Comparison of ENCODE assay signal across 10 mouse cellular contexts in genomic region chr10:79638486-79639204, GRCm38 (mm10). TPM values are rescaled to one million over a fixed set of nuclear protein-coding genes. Genes with fewer than 3 reads are reported as not detected.
DNase-seq lines count a peak whose midpoint lies in the region; ATAC-seq and TF ChIP-seq lines count a peak whose summit lies in the region.
"Had no signal": no experiment of that assay in that cellular context is flagged by ENCODE, and none has a peak within 500 bp of the region (broad histone marks: within the 10 kb centered on the region; RNA-seq: fewer than 3 reads in every experiment).

No protein-coding gene starts in this region.

- peak overlapping the region; percentile 98 for H3K4me2 ChIP-seq in kidney, postnatal 0 days (ENCODE audit: low read length)
- H3K4me2 ChIP-seq in hindbrain, embryonic 15.5 days: peak overlapping the region; percentile 93

- no peak for TF ChIP-seq CTCF in kidney, postnatal 0 days (IDR thresholded peaks at IDR 0.05; ENCODE audit: low read depth)
- TF ChIP-seq CTCF in cerebellum, adult 2 months (IDR thresholded peaks at IDR 0.05; ENCODE audit: borderline replicate concordance, insufficient read depth, low read depth, low read length): no peak

- DNase-seq in kidney, postnatal 0 days (ENCODE audit: low spot score): peak; percentile 68
- DNase-seq in kidney, adult 9 months: no peak
- DNase-seq in cerebellum, adult 2 months: peak; percentile 66 to 75
- DNase-seq in gastrocnemius, adult 18-20 months (ENCODE audit: low spot score): peak; percentile 67
- DNase-seq in lung, postnatal 10 days: peak; percentile 63
- peak; percentile 39 for DNase-seq in right cerebral cortex, postnatal 4 days

- H3K27me3 ChIP-seq in kidney, postnatal 0 days (ENCODE audit: insufficient read depth, low read length): no peaks in the 10 kb centered on the region
- H3K27me3 ChIP-seq in cerebellum, adult 2 months (ENCODE audit: control insufficient read depth, insufficient read depth, low read length): no peaks in the 10 kb centered on the region
- H3K27me3 ChIP-seq in hindbrain, embryonic 15.5 days: no peaks in the 10 kb centered on the region

- H3K4me3 ChIP-seq in kidney, postnatal 0 days (replicated peaks; ENCODE audit: low read depth, low read length): 0 out of 2 replicates have a peak overlapping the region, but pooled peaks have one; percentile 14
- peak overlapping the region; percentile 81 for H3K4me3 ChIP-seq in cerebellum, adult 2 months (replicated peaks; ENCODE audit: insufficient read depth, low read depth, low read length)
- peak overlapping the region; percentile 76; the same call in 1 of the 2 replicates for H3K4me3 ChIP-seq in hindbrain, embryonic 15.5 days

- no peak for ATAC-seq in kidney, postnatal 0 days (replicated peaks; ENCODE audit: low FRiP score, low read depth)
- ATAC-seq in hindbrain, embryonic 15.5 days (ENCODE audit: low FRiP score, low read depth): peak; percentile 23; the same call in 1 of the 2 replicates
- ATAC-seq in megakaryocyte progenitor cell, adult 5-6 weeks (replicated peaks; ENCODE audit: poor library complexity): no peak

- 0 out of 2 replicates have a peak overlapping the region, but pooled peaks have one; percentile 8 for H3K9ac ChIP-seq in kidney, postnatal 0 days (ENCODE audit: low read depth, low read length)
- H3K9ac ChIP-seq in hindbrain, embryonic 15.5 days: peak overlapping the region; percentile 78

- WGBS in kidney, postnatal 0 days: 6% methylated on average over 23 of the region's 23 CpGs
- WGBS in cerebellum, adult 2 months: 6% methylated on average over 23 of the region's 23 CpGs
- WGBS in hindbrain, embryonic 15.5 days: 3% methylated on average over 23 of the region's 23 CpGs

- no peak overlapping the region for H3K27ac ChIP-seq in kidney, postnatal 0 days
- H3K27ac ChIP-seq in cerebellum, adult 2 months (ENCODE audit: insufficient read depth, low read length): no peak overlapping the region
- H3K27ac ChIP-seq in hindbrain, embryonic 15.5 days (replicated peaks): peak overlapping the region; percentile 94

- peaks cover 12% of the 10 kb centered on the region for H3K4me1 ChIP-seq in kidney, postnatal 0 days (replicated peaks; ENCODE audit: insufficient read depth, low read length)
- H3K4me1 ChIP-seq in cerebellum, adult 2 months (ENCODE audit: control insufficient read depth, insufficient read depth, low read length): peaks cover 12% of the 10 kb centered on the region
- peaks cover 29% of the 10 kb centered on the region for H3K4me1 ChIP-seq in hindbrain, embryonic 15.5 days (replicated peaks)

- H3K9me3 ChIP-seq in kidney, postnatal 0 days (replicated peaks; ENCODE audit: low read length): no peaks in the 10 kb centered on the region
- H3K9me3 ChIP-seq in hindbrain, embryonic 15.5 days: no peaks in the 10 kb centered on the region

- no peak for TF ChIP-seq POLR2A in cerebellum, adult 2 months (IDR thresholded peaks at IDR 0.05; ENCODE audit: borderline replicate concordance, insufficient read depth, low read length)

- H3K36me3 ChIP-seq in kidney, postnatal 0 days (ENCODE audit: insufficient read depth, low read length): no peaks in the 10 kb centered on the region
- H3K36me3 ChIP-seq in hindbrain, embryonic 15.5 days: no peaks in the 10 kb centered on the region

RNA-seq across cellular contexts. Expression of gene Shc2, which starts 0.9 kb away (rescaled TPM):
- 5.4 TPM in 2 replicates for polyA plus RNA-seq in kidney, postnatal 0 days (2015; fragmentation: Nextera tagmentation; extraction: Ambion mirVana)
- 30.2 and 31.2 TPM in 2 replicates for polyA plus RNA-seq in cerebellum, adult 2 months (2012; rRNA removed)
- total RNA-seq in gastrocnemius, adult 18-20 months (2021): 10 to 100 TPM in 1 of 2 experiments, 1 to 10 TPM in 1; 7.5 to 10.0 TPM
- polyA plus RNA-seq in hindbrain, embryonic 15.5 days (2015; fragmentation: Nextera tagmentation; extraction: Ambion mirVana): 28.1 and 28.5 TPM in 2 replicates
- not detected in 2 replicates for total RNA-seq in megakaryocyte progenitor cell, adult 5-6 weeks (2015)
- not detected in 2 replicates for total RNA-seq in megakaryocyte progenitor cell, adult 5-6 weeks (2017)
- total RNA-seq: CH12.LX had no signal

RNA-seq across cellular contexts. Expression of gene Odf3l2, which starts 6.9 kb away (rescaled TPM):
- not detected in 2 replicates for polyA plus RNA-seq in kidney, postnatal 0 days (2015; fragmentation: Nextera tagmentation; extraction: Ambion mirVana)
- not detected in 2 replicates for polyA plus RNA-seq in cerebellum, adult 2 months (2012; rRNA removed)
- 100 to 1,000 TPM in 1 of 2 experiments, 10 to 100 TPM in 1; 42.1 to 178 TPM for total RNA-seq in gastrocnemius, adult 18-20 months (2021)
- polyA plus RNA-seq in hindbrain, embryonic 15.5 days (2015; fragmentation: Nextera tagmentation; extraction: Ambion mirVana): 0.13 and 0.43 TPM in 2 replicates
- not detected in 2 replicates for total RNA-seq in megakaryocyte progenitor cell, adult 5-6 weeks (2015)
- not detected in 2 replicates for total RNA-seq in megakaryocyte progenitor cell, adult 5-6 weeks (2017)
- total RNA-seq: CH12.LX had no signal
- polyA plus RNA-seq: gonadal fat pad, adult 2 months had no signal

RNA-seq across cellular contexts. Expression of gene C2cd4c, which starts 24.8 kb away (rescaled TPM):
- polyA plus RNA-seq in kidney, postnatal 0 days (2015; fragmentation: Nextera tagmentation; extraction: Ambion mirVana): 0.03 TPM in 1 of 2 replicates, not detected in the other
- 3.1 and 3.2 TPM in 2 replicates for polyA plus RNA-seq in cerebellum, adult 2 months (2012; rRNA removed)
- under 1 TPM; 0.41 to 0.55 TPM for total RNA-seq in gastrocnemius, adult 18-20 months (2021)
- polyA plus RNA-seq in hindbrain, embryonic 15.5 days (2015; fragmentation: Nextera tagmentation; extraction: Ambion mirVana): 0.54 and 0.60 TPM in 2 replicates
- not detected in 2 replicates for total RNA-seq in megakaryocyte progenitor cell, adult 5-6 weeks (2015)
- total RNA-seq in megakaryocyte progenitor cell, adult 5-6 weeks (2017): not detected in 2 replicates

RNA-seq across cellular contexts. Expression of gene Madcam1, which starts 25.7 kb away (rescaled TPM):
- polyA plus RNA-seq in kidney, postnatal 0 days (2015; fragmentation: Nextera tagmentation; extraction: Ambion mirVana): 1.5 TPM in 2 replicates
- polyA plus RNA-seq in cerebellum, adult 2 months (2012; rRNA removed): not detected in 2 replicates
- not detected for total RNA-seq in gastrocnemius, adult 18-20 months (2021)
- 0.87 and 1.2 TPM in 2 replicates for polyA plus RNA-seq in hindbrain, embryonic 15.5 days (2015; fragmentation: Nextera tagmentation; extraction: Ambion mirVana)
- total RNA-seq in megakaryocyte progenitor cell, adult 5-6 weeks (2015): not detected in 2 replicates
- total RNA-seq in megakaryocyte progenitor cell, adult 5-6 weeks (2017): not detected in 2 replicates

RNA-seq across cellular contexts. Expression of gene Tpgs1, which starts 30.5 kb away (rescaled TPM):
- 82.5 and 84.9 TPM in 2 replicates for polyA plus RNA-seq in kidney, postnatal 0 days (2015; fragmentation: Nextera tagmentation; extraction: Ambion mirVana)
- 93.3 and 95.4 TPM in 2 replicates for polyA plus RNA-seq in cerebellum, adult 2 months (2012; rRNA removed)
- total RNA-seq in gastrocnemius, adult 18-20 months (2021): 10 to 100 TPM; 19.1 to 19.7 TPM
- 102 and 107 TPM in 2 replicates for polyA plus RNA-seq in hindbrain, embryonic 15.5 days (2015; fragmentation: Nextera tagmentation; extraction: Ambion mirVana)
- 8.3 and 10.2 TPM in 2 replicates for total RNA-seq in megakaryocyte progenitor cell, adult 5-6 weeks (2015)
- total RNA-seq in megakaryocyte progenitor cell, adult 5-6 weeks (2017): 8.2 and 10.4 TPM in 2 replicates

Comparison
In these comparisons a context has a peak if more than half of its experiments do, and no peak if none do; other contexts are left out.
1. H3K4me3 ChIP-seq: peak in every context shown above with its lines; median percentile 81 in cerebellum, adult 2 months; 76 in hindbrain, embryonic 15.5 days; 14 in kidney, postnatal 0 days.